Mouse (Mus musculus) fibroblast of lung, adult 2 months (primary cell): ENCODE data around the gene C8g.

Experiments
- DNase-seq: peaks from one replicate; pipeline ENCODE4 v3.0.0-alpha.2; 2011; ENCODE audit warnings: low read depth

Gene C8g

DNA sequence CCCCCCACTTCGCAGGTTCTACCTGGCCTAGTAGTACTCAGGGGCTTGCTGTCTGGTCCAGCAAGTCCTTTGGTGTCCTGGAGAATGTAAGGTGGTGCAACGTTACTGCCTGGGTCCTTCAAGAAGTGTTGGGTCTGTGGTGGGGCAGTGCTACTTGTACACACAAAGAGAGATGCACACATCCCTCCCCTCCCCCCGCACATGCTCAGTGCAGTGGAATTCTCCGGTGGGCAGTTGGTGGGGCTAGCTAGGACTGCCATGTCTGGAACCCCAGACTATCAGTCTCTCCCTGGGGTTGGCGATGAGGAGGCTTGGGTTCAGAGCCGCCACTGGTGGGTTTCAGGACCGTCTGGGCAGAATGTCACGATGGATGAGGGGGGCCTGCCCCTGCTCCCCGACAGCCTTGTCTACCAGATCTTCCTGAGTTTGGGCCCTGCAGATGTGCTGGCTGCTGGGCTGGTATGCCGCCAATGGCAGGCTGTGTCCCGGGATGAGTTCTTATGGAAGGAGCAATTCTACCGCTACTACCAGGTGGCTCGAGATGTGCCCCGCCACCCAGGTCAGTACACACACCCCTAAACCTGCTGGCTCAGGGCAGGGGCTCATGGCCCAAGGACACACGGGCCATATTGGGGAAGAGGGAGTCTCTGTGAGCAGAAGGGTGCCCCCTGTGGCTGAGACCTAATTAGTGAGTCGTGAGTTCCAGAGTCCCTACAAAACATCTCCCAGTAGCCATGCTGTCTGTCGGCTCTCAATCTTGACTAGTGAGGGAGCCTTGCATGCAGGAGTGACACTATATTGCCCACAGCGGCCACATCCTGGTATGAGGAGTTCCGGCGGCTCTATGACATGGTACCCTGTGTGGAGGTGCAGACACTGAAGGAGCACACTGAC, at the start of gene C8g:
TSS of gene C8g (minus strand) at position 127 of the 894 bp plus-strand sequence.
- no peak for DNase-seq

GRCm38 (mm10) chr2:25551186-25551585, 49.7 kb upstream of the C8g start:
- no peak for DNase-seq

- DNase-seq = no peak
Measured at GRCm38 (mm10) chr2:25549021-25549991, 47.8 kb upstream of the C8g start.

GRCm38 (mm10) chr2:25546811-25547491, 45.4 kb upstream of the C8g start, which contains the start of gene Traf2:
Gene Traf2, minus strand, starts transcription at chr2:25546940.
- peak; percentile 98 for DNase-seq

DNA sequence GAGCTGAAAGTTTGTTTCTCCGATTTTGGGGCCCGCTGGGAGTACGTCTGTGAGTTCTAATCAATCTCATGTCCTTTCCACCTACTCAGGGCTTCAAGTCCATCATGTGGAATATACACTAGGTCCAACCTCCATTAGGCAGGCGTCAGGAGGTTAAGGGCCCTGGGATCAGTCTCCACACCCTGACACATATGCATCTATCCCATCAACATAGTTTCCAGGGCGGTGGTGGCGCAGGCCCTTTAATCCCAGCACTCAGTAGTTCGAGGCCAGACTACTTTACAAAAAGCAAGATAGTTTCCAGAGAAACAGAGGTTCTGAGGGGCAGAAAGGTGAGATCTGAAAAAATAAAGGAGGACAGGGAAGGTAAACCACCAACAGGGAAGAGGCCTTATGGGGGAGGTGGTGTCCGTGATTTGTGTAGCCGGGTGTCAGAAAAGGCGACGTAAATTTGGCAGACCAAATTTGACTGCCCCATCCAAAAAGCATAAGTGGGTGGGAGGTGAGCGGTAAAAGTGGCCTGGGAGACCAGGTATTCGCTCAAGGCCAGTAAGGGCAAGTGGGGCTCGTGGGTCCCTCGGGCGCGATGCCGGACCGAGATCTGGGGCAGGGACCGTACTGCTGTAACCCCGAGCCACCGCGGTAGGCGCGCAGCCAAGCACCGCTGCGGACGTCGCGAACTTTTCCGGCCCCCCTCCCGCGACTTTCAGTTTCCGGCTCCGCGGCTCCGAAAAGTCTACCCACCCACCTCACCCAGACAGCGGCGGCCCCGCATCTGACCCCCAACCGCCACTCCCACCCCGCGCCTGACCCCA, 44.7 kb upstream of the C8g start:
- no peak for DNase-seq

- no peak for DNase-seq
Measured at GRCm38 (mm10) chr2:25541644-25542367, 40.3 kb upstream of the C8g start.

DNA sequence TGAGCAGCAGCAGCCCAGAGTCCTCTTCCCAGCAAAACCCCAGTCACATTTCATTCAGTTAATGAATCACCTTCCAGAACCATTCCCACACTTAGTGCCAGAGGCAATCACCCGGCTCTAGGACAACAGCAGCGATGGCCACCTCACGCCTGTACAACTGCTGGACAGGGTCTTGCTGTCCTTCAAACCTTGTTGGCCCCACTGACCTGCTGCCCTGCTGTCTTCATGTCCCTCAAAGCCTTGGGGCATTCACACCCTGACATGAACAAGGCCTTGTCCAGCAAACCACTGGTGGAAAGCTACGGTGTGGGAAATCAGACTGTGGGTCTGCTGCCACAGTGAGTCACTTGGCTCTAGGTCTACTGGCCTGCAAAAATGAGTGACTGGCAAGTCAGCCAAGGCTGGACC, 39.0 kb upstream of the C8g start:
- peak; percentile 96 for DNase-seq

DNA sequence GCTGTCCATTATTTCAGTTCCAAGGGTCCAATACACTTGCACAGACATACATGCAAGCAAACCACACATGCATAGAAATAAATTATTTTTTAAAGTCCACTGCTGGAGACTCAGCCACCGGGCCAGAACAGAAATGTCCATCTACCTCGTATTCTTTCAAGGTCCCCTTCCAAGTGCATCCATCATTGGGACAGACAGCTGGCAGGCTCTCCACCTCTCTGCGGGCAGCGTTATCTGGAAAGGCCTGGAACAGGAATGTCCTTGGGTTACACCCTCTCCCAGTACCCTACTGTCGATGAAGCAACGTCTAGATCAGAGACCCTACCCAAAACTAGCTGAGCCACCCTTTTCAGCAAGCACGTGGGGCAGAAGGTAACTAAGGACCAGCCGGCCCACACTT, 35.0 kb upstream of the C8g start:
- no peak for DNase-seq

DNA sequence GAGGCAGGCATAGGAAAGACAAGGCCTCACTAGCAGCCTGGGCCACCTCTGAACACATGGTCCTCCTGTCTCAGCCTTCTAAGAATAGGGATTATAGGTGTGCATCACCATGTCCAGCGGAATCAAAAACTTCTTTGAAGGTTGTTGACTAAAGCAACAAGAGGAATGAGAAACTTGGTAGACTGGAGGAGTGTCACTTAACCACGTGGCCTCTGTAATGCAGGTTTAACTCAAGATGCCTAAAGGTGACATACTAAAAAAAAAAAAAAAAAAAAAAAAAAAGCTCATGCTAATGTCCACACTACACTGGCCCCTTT, 33.3 kb upstream of the C8g start:
- DNase-seq = no peak

- peak; percentile 98 for DNase-seq
Measured at GRCm38 (mm10) chr2:25534178-25534865, 32.8 kb upstream of the C8g start.

GRCm38 (mm10) chr2:25533707-25534106, 32.2 kb upstream of the C8g start:
- DNase-seq = peak; percentile 35

DNA sequence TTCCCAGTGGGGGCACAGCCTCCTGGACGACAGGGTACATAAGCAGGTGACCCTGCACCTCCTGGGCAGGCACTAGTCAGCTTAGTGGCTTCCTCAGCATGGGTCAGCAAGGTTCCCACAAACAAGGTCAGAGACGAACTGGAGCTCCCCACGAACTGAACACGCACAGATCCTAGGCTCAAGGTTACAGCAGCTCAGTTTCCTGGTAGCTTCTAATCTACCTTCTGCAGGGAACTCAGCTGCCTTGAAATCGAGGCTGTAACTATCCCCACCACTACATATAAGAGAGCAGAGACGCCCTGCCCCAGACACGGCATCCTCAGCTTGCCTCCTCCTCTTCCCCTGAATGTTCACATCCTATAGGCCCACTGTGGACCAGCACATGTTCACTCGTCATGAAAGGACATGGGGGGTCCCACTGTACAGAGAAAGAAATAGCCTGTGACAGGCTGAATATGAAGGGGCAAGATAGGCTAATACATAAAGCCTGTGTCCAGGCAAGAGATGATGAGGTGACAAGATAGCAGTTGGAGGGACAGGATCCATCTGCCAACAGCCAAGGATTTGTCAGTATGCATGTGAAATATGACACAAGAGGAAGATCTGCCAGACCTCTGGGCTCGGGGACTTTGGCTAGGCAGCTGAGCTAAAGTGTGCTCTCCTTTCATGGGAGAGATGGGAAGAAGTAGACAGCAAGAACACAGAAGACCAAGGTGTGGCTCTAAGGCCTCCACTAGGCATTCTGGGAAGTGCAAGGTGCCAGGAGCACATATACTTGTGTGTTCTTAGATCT, 25.2 kb upstream of the C8g start:
- no peak for DNase-seq

GRCm38 (mm10) chr2:25509912-25510311, 8.4 kb upstream of the C8g start:
- no peak for DNase-seq

DNA sequence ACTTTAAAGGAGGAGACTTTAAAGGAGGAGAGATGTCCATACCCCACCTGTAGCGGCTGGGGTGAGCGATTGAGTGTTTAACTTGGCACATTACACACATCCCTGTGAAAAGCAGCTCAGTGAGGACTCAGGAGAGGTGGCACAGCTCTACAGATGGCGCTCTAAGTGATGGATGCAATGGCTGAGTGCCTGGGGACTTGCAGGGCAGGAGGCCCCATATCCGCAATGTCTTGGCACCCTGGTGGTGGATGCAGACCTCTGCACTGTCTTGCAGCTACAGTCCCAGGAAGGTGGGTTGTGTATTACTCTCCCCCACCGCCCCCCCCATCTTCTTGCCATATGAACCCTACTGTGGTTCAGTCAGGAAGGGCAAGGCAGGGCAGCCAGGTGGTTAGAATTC, 5.4 kb upstream of the C8g start:
- DNase-seq = no peak

- no peak for DNase-seq
Measured at GRCm38 (mm10) chr2:25505860-25506259, 4.3 kb upstream of the C8g start.

DNA sequence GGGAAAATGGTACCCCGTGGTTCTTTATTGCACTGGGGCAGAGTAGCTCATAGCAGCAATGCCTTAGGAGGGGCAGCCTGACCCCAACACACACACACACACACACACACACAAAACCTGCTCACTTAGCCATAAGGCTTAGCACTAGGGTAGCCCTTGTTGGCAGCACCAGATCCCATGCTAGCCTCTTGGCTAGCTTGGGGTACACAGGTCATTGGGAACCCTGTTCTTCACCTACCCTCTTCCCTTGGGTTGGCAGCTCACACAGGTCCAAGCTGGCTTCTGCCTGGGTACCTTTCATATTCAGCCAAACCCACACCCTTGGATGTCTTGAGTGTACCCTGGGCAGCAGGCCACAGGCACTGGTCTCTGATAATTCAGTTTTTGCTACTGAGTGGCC, 3.5 kb upstream of the C8g start:
- DNase-seq = no peak

DNA sequence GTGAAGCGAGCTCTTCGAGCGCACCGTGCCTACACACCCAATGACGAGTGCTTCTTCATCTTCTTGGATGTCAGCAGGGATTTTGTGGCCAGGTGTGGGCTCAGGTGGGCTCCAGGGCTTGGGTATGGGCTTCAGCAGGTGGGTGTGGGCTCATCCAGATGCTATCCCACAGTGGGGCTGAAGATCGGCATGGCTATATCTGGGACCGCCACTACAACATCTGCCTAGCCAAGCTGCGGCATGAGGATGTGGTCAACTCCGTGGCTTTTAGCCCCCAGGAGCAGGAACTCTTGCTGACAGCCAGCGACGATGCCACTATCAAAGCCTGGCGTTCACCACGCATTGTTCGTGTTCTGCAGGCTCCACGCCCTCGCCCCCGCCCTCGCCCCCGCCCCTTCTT, 3.0 kb upstream of the C8g start:
- no peak for DNase-seq

DNA sequence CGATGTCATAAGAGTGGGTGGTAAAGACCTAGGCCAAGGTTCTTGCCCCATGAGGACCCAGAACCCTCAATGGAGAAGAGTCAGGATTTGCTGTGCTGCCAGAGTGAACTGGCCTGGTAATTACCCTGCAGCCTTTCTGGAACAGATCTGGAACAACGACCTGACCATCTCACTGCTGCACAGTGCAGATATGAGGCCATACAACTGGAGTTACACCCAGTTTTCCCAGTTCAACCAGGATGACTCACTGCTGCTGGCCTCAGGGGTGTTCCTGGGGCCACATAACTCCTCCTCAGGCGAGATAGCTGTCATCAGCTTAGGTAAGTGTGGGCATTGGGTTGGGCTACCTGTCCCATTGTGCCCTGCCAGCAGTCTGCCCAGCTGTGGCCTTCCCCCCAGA, 1.2 kb upstream of the C8g start:
- no peak for DNase-seq
